Mouse (Mus musculus): ENCODE data around the gene Thumpd1.

Thumpd1 gene

DNA sequence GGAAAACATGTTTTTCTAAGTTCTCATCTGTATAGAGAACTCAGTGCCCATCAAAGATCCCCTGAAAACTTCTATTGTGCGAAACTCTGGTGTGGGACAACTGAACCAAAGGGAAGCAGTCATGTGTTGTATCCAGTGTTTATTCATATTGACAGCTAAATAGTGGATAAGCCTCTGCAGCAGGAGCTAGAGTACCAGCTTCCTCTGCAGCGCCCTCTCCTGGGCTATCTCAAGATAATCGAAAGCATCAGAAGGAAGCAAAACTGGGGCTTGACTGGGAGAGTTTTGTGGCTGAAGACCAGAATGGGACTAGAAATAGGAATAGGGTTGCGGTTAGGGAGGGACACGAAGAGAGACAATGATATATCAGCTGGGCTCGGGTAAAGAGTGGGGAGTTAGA is 49.7 kb downstream of the Thumpd1 start:
- DNase-seq (ENCODE audit: low read depth, low spot score), result peak; percentile 36

DNA sequence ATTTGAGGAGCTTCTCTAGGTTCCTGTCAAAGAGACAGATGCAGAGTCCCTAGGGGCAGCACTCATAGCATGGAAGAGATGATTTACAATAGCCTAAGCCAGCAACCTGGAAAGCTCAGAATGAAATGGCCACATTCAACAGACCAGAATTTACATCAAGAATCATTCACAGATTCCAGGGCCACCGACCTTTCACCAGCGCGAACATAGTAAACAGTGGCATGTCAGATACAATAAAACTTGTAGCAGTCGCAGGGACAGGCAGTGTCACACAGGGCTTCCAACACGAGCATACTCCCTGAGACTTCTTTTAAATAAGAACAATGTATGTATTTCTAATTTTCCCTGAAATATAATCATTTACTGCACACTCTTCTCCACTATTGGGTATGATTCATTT is 50.2 kb downstream of the Thumpd1 start:
- DNase-seq (ENCODE audit: low read depth, low spot score), result no peak

DNA sequence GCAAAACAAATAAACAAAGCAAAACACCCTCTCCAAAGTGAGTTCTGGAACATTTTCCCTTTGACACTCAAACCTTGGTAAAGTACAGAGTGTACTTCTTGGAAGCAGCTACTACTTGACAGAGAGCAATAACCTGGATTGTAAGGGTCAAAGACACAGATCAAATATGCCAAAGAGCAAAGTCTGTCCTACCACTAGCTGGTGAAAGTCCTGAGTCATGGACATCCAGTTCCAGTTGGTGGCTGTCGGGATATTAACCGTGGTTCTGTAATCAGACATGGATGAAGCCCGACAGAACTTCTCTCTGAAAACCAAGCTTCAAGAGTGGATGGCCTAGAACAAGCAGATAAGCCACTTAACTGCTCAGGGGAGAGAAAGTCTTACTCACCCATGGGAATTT is 52.7 kb downstream of the Thumpd1 start:
- no peak for DNase-seq (ENCODE audit: low read depth, low spot score)
